Mouse (Mus musculus) G1E (cell line): ENCODE data around the gene Gnb1l. TPM values are rescaled to one million over a fixed set of nuclear protein-coding genes. Genes with fewer than 3 reads are reported as not detected.

ENCODE experiments used
- ATAC-seq: 2 replicates; pipeline ENCODE4 v1.8.0; 2016; ENCODE audit warnings: mild to moderate bottlenecking; ENCODE audit not compliant: insufficient number of reproducible peaks, poor library complexity, low FRiP score, severe bottlenecking; ENCODE audit errors: extremely low read depth
- DNase-seq: peaks from one replicate; pipeline ENCODE4 v3.0.0; 2012; ENCODE audit warnings: low spot score
- H3K27me3 ChIP-seq: 2 replicates; pipeline ENCODE4 v1.6.1; 2012; ENCODE audit warnings: mild to moderate bottlenecking, low read length, inconsistent platforms; ENCODE audit not compliant: insufficient read depth
- H3K36me3 ChIP-seq: replicated peaks from 2 replicates; pipeline ENCODE3; 2012; ENCODE audit warnings: mild to moderate bottlenecking, inconsistent platforms
- H3K4me1 ChIP-seq: 2 replicates; pipeline ENCODE4 v1.6.1; 2012; ENCODE audit warnings: low read depth, low read length, inconsistent platforms, mixed read lengths; ENCODE audit not compliant: insufficient read depth
- H3K4me3 ChIP-seq: 2 replicates; pipeline ENCODE4 v1.5.1; 2012; ENCODE audit warnings: low read depth, mild to moderate bottlenecking, inconsistent platforms, low read length, moderate library complexity, mixed read lengths
- H3K9me3 ChIP-seq: replicated peaks from 2 replicates; pipeline ENCODE4 v1.6.1; 2012; ENCODE audit warnings: inconsistent platforms
- CTCF ChIP-seq: IDR thresholded peaks from 2 replicates; pipeline ENCODE4 v1.5.1; 2012; ENCODE audit warnings: low read depth, low read length, inconsistent platforms, mixed read lengths
- GATA1 ChIP-seq: IDR thresholded peaks from 2 replicates; pipeline ENCODE4 v1.6.1; 2012; ENCODE audit warnings: borderline replicate concordance, low read length, inconsistent platforms, mixed read lengths
- GATA2 ChIP-seq: IDR thresholded peaks from 2 replicates; pipeline ENCODE4 v1.6.1; 2012; ENCODE audit warnings: low read depth, low read length, inconsistent platforms, borderline replicate concordance
- POLR2AphosphoS5 ChIP-seq: IDR thresholded peaks from 2 replicates; pipeline ENCODE4 v1.6.1; 2012; ENCODE audit warnings: low read depth, low read length, inconsistent platforms; ENCODE audit not compliant: insufficient replicate concordance
- TAL1 ChIP-seq: conservative IDR thresholded peaks from 2 replicates; pipeline ENCODE4 v1.6.1; 2012; ENCODE audit warnings: low read depth, low read length, inconsistent platforms, mixed read lengths
- polyA plus RNA-seq: library from polyadenylated mRNA; stranded (reverse); fragments of >175 nt; gene quantifications from 2 replicates; pipeline ENCODE4 v1.2.3, GENCODE M21; 2012
- total RNA-seq, 2 experiments: library from RNA; stranded (forward) in 1 of 2; stranded (reverse) in 1 of 2; fragments of 200-1000 nt in 1 of 2; fragments of >200 nt in 1 of 2; fragmentation: Nextera tagmentation in 1 of 2; gene quantifications; 2 replicates each; pipeline ENCODE4 v1.2.3; 2014 to 2017

The Gnb1l gene
- total and polyA plus RNA-seq, 3 experiments, result 6.1 to 8.0 (median 7.9) TPM

DNA sequence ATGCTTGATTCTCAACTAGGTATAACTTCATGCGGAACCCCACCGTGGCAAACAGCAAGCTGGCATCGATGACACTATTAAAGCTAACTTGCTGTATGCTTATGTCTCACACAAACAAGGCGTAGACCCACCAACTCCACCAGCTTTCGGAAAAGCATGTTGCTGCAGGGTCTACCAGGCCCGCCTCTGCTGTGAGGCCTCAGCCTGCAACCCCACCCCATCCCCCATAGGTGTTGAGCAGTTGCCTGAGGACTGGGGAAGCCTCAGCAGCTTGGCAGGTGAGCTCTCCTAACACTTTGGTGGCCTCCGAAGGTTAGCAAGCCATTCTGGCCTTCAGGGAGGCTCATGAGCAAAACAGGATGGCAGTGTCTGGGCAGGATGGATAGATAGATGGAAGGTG lies 70.1 kb downstream of the Gnb1l start:
- Histone ChIP-seq H3K27me3 (peaks cover 12% of the 10 kb centered on the region), H3K4me1 (no peaks in the 10 kb centered on the region), H3K4me3 (no peak overlapping the region), H3K9me3 (no peaks in the 10 kb centered on the region), H3K36me3 (peaks cover 13% of the 10 kb centered on the region)
- ATAC-seq (no peak), DNase-seq (no peak)
- no peak for TF ChIP-seq TAL1

GRCm38 (mm10) chr16:18574196-18574595 lies 75.7 kb downstream of the Gnb1l start:
- Histone ChIP-seq H3K4me3 (no peak overlapping the region), H3K36me3 (no peaks in the 10 kb centered on the region), H3K4me1 (no peaks in the 10 kb centered on the region), H3K9me3 (no peaks in the 10 kb centered on the region), H3K27me3 (peaks cover 16% of the 10 kb centered on the region)
- TF ChIP-seq TAL1 (no peak), POLR2AphosphoS5 (no peak), GATA2 (no peak), GATA1 (no peak), CTCF (no peak)
- DNase-seq (no peak), ATAC-seq (no peak)

GRCm38 (mm10) chr16:18577071-18577470 lies 78.6 kb downstream of the Gnb1l start:
- Histone ChIP-seq H3K4me1 (no peaks in the 10 kb centered on the region), H3K9me3 (peaks cover 10% of the 10 kb centered on the region), H3K4me3 (no peak overlapping the region), H3K36me3 (no peaks in the 10 kb centered on the region), H3K27me3 (peaks cover 16% of the 10 kb centered on the region)
- ATAC-seq (no peak), DNase-seq (no peak)
- TF ChIP-seq CTCF, result no peak
- TF ChIP-seq GATA1, result no peak
- no peak for TF ChIP-seq POLR2AphosphoS5
- TF ChIP-seq TAL1, result no peak
- no peak for TF ChIP-seq GATA2

DNA sequence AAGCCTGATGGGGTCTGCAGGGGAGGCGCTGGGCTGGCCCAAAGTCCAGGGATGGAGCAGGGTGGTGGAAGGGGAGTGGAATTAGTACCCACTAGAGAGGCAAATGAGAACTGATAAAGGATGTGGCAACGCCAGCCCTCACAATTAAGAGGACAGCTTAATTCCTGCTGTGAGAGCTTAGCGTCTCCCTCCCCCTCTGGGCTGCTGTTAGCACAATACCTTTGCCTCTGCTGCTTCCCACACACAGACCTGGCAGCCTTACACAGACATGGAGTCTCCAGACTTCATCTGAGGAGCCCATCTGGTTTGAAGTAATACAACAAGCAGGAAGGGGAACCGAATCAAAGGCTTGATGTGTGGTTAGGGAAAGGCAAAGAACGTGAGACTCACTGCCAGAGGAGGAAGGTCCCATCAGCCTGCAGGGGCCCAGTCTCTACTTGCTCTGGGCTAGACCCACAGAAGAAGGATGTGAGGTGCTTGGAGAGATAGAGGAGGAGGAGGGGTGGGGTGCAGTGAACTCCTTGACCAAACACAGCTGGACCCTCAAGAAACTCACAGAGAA lies 79.2 kb downstream of the Gnb1l start:
- Histone ChIP-seq H3K9me3 (peaks cover 16% of the 10 kb centered on the region), H3K4me1 (no peaks in the 10 kb centered on the region), H3K27me3 (peaks cover 17% of the 10 kb centered on the region), H3K36me3 (no peaks in the 10 kb centered on the region), H3K4me3 (no peak overlapping the region)
- DNase-seq (no peak), ATAC-seq (no peak)
- TF ChIP-seq TAL1, result no peak
- TF ChIP-seq GATA2, result no peak
- TF ChIP-seq POLR2AphosphoS5, result no peak
- TF ChIP-seq GATA1, result no peak
- TF ChIP-seq CTCF, result no peak

- Histone ChIP-seq H3K9me3 (peaks cover 24% of the 10 kb centered on the region), H3K4me1 (no peaks in the 10 kb centered on the region), H3K4me3 (no peak overlapping the region), H3K36me3 (no peaks in the 10 kb centered on the region), H3K27me3 (peaks cover 14% of the 10 kb centered on the region)
- ATAC-seq, result no peak
- no peak for DNase-seq
- TF ChIP-seq CTCF, result no peak
Measured at GRCm38 (mm10) chr16:18580389-18580788, 81.9 kb downstream of the Gnb1l start.

- DNase-seq, result no peak
Measured at GRCm38 (mm10) chr16:18581050-18581622, 82.6 kb downstream of the Gnb1l start.

DNA sequence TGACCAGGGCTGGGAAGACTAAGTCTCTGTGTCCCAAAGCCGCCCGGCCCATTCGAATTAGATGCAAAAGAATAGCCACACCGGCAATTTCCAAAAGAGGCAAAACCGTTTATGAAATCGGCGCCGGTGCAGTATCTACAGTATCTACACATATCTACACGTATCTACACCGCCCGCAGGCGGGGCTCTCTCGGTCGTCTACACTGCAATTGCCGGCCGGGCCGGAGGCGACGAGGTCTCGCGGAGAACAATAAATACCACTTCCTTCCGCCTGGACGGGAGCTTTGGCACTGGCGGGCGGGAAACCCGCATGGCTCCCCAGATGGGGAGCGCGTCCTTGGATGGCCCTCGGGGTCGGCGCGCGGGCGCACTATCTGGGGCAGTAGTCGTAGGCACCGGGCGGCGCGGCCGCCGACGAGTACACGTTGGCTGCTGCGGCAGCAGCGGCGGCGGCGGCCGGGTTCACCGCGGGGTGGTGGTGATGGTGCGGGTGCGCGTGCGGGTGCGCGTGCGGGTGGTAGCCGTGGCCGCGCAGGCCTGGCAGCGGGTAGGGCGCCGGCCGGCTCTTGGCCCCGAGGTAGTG lies 83.2 kb downstream of the Gnb1l start:
- Histone ChIP-seq H3K4me1 (no peaks in the 10 kb centered on the region), H3K36me3 (no peaks in the 10 kb centered on the region), H3K27me3 (peaks cover 16% of the 10 kb centered on the region), H3K9me3 (peaks cover 32% of the 10 kb centered on the region), H3K4me3 (no peak overlapping the region; the same call in 1 of the 2 replicates)
- DNase-seq (no peak), ATAC-seq (no peak)
- TF ChIP-seq TAL1 (no peak), CTCF (no peak), POLR2AphosphoS5 (no peak), GATA2 (no peak), GATA1 (no peak)

More at GRCm38 (mm10) chr16:18581050-18581622, 82.6 kb downstream of the Gnb1l start:
- Histone ChIP-seq H3K4me1 (no peaks in the 10 kb centered on the region), H3K27me3 (peaks cover 14% of the 10 kb centered on the region), H3K36me3 (no peaks in the 10 kb centered on the region), H3K9me3 (peaks cover 26% of the 10 kb centered on the region), H3K4me3 (no peak overlapping the region)
- no peak for TF ChIP-seq POLR2AphosphoS5
- TF ChIP-seq GATA2, result no peak
- no peak for TF ChIP-seq CTCF
- TF ChIP-seq GATA1, result no peak
- no peak for TF ChIP-seq TAL1
- no peak for ATAC-seq
